Mouse (Mus musculus): ENCODE results near the gene Nbea. TPM values are rescaled to one million over a fixed set of nuclear protein-coding genes. Genes with fewer than 3 reads are reported as not detected.
A peak's percentile ranks its signal among the peaks of the same experiment; 100 is the strongest.

Nbea gene
- polyA plus RNA-seq, 1 experiment: 0.20 TPM

DNA sequence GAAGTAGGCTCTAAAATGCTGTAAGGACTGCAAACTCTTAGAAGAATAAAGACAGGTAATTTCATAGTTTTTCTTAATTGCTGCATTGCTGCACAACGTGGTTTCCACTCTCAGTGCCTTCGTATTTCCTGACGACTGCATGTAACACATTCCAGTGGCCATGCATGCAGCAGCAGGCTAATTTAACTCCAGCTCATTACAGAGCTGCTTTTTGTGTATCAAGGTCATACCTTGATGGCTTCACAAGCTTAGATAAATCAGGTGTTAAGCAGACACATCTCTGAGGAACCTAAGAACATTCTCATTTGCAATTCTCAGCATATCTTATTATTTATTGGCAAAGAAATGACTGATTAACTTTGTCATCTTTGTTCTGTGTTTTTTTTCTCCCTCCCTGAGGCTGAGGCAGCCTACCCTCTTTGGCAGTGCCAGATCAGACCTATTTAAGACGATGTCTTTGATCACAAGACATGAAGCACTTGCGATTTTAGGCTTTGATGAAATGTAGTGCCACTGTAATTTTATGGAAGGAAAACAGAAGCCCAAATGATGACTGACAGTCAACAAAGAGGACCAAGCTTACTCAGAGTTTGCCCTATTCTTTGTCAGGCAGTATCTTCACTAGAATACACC lies 368.4 kb downstream of the Nbea start:
- H3K27me3 ChIP-seq (replicated peaks): no peaks in the 10 kb centered on the region
- TF ChIP-seq GATA1 (IDR thresholded peaks at IDR 0.05; ENCODE audit: borderline replicate concordance, low read length) (no peak), FLI1 (IDR thresholded peaks at IDR 0.05; ENCODE audit: low read length) (no peak)
- no peaks in the 10 kb centered on the region for H3K9me3 ChIP-seq
- no peaks in the 10 kb centered on the region for H3K36me3 ChIP-seq (replicated peaks; ENCODE audit: low read length)
- no peak overlapping the region for H3K4me3 ChIP-seq (replicated peaks)
- peaks cover 26% of the 10 kb centered on the region for H3K4me1 ChIP-seq

DNA sequence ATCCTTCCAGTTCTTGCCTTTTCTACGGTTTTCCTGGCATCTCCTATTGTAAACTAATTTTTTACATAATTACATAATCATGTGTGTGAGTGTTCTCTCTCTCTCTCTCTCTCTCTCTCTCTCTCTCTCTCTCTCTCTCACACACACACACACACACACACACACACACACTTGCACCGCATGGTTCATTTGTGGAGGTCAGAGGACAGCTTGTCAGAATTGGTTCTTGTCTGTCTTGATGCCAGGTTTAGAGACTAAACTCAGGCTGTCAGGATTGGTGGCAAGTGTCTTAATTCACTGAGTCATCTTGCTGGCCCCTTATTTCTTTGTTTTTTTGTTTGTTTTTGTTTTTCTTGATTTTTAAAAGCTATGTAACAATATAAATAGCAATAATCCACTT lies 388.7 kb downstream of the Nbea start:
- H3K4me1 ChIP-seq: peaks cover 39% of the 10 kb centered on the region
- H3K4me3 ChIP-seq (replicated peaks): no peak overlapping the region
- H3K9me3 ChIP-seq: no peaks in the 10 kb centered on the region
- TF ChIP-seq FLI1 (IDR thresholded peaks at IDR 0.05; ENCODE audit: low read length) (no peak), GATA1 (IDR thresholded peaks at IDR 0.05; ENCODE audit: borderline replicate concordance, low read length) (no peak)
- peaks cover 5% of the 10 kb centered on the region for H3K27me3 ChIP-seq (replicated peaks)
- no peaks in the 10 kb centered on the region for H3K36me3 ChIP-seq (replicated peaks; ENCODE audit: low read length)

DNA sequence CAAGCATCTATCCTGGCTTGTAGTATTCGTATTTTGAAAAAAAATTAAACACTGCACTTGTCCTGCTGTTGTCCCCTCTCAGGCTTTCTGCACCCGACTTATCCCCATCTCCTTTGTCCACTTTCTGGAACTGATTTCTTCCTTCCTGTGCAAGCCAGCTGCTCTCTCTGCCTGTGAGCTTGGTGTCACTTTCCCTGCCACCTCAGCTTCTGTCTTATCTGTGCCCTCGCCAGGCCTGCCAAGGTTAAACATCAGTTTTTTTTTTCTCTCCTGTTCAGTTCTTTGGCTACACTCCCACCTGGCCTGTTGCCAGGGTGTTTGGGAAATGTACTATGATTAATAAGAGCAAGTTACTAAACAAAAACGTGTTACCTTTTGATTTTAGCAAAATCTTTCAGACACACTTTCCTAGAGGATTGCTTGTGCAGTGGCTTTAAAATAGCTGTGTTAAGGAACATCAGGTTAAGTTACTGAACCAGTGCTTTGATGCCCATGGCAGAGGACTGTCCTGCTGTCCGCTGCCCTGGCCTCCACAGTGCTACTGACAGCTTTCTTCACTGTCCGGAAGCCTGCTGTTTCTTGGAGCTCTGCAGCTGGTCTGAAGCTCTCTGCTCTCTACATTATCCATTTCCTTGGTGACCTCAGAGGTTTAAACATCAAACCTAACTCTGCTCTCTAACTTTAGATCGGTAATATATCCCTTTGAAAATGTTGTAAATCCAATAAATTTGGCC lies 389.5 kb downstream of the Nbea start:
- H3K4me3 ChIP-seq (replicated peaks): no peak overlapping the region
- H3K9me3 ChIP-seq: no peaks in the 10 kb centered on the region
- TF ChIP-seq FLI1 (IDR thresholded peaks at IDR 0.05; ENCODE audit: low read length) (no peak), GATA1 (IDR thresholded peaks at IDR 0.05; ENCODE audit: borderline replicate concordance, low read length) (no peak)
- H3K27me3 ChIP-seq (replicated peaks): peaks cover 5% of the 10 kb centered on the region
- peaks cover 36% of the 10 kb centered on the region for H3K4me1 ChIP-seq
- no peaks in the 10 kb centered on the region for H3K36me3 ChIP-seq (replicated peaks; ENCODE audit: low read length)

- no peak for TF ChIP-seq FLI1 (IDR thresholded peaks at IDR 0.05; ENCODE audit: low read length)
- TF ChIP-seq GATA1 (IDR thresholded peaks at IDR 0.05; ENCODE audit: borderline replicate concordance, low read length): no peak
- Histone ChIP-seq H3K4me3 (replicated peaks) (no peak overlapping the region), H3K36me3 (replicated peaks; ENCODE audit: low read length) (no peaks in the 10 kb centered on the region), H3K9me3 (peaks cover 4% of the 10 kb centered on the region), H3K27me3 (replicated peaks) (peaks cover 7% of the 10 kb centered on the region), H3K4me1 (peaks cover 33% of the 10 kb centered on the region)
Observed at GRCm38 (mm10) chr3:55792251-55792650, 391.2 kb downstream of the Nbea start.

- peaks cover 33% of the 10 kb centered on the region for H3K4me1 ChIP-seq
- no peak overlapping the region for H3K4me3 ChIP-seq (replicated peaks)
- TF ChIP-seq GATA1 (IDR thresholded peaks at IDR 0.05; ENCODE audit: borderline replicate concordance, low read length): no peak
- no peak for TF ChIP-seq FLI1 (IDR thresholded peaks at IDR 0.05; ENCODE audit: low read length)
- H3K9me3 ChIP-seq: peaks cover 11% of the 10 kb centered on the region
- H3K27me3 ChIP-seq (replicated peaks): peaks cover 20% of the 10 kb centered on the region
- no peaks in the 10 kb centered on the region for H3K36me3 ChIP-seq (replicated peaks; ENCODE audit: low read length)
Observed at GRCm38 (mm10) chr3:55790609-55791008, 392.9 kb downstream of the Nbea start.

DNA sequence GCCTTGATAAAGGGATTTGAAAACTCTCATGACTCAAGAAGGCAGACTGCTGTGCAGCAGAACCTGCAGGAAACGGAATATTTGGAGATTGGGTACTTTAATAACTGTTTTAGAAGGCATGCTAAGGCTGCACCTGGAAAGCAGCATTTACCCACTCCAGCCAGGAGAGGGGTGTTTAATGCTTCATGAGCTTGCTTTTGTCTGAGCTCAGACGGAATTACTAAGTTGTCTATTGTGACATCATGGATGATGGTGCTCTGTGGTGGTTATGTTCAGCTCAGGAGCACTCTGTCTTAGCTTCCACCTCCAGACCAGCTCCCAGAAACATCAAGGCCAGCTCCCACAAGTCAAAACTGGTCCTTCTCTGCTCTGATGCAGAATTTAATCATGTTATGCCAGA lies 393.6 kb downstream of the Nbea start:
- Histone ChIP-seq H3K36me3 (replicated peaks; ENCODE audit: low read length) (no peaks in the 10 kb centered on the region), H3K4me1 (peaks cover 33% of the 10 kb centered on the region), H3K4me3 (replicated peaks) (no peak overlapping the region), H3K27me3 (replicated peaks) (peaks cover 23% of the 10 kb centered on the region), H3K9me3 (peaks cover 11% of the 10 kb centered on the region)
- TF ChIP-seq FLI1 (IDR thresholded peaks at IDR 0.05; ENCODE audit: low read length) (no peak), GATA1 (IDR thresholded peaks at IDR 0.05; ENCODE audit: borderline replicate concordance, low read length) (no peak)

GRCm38 (mm10) chr3:55788621-55789201 lies 394.8 kb downstream of the Nbea start:
- Histone ChIP-seq H3K4me1 (peaks cover 33% of the 10 kb centered on the region), H3K9me3 (peaks cover 11% of the 10 kb centered on the region), H3K36me3 (replicated peaks; ENCODE audit: low read length) (no peaks in the 10 kb centered on the region), H3K27me3 (replicated peaks) (peaks cover 30% of the 10 kb centered on the region), H3K4me3 (replicated peaks) (no peak overlapping the region)
- no peak for TF ChIP-seq FLI1 (IDR thresholded peaks at IDR 0.05; ENCODE audit: low read length)
- no peak for TF ChIP-seq GATA1 (IDR thresholded peaks at IDR 0.05; ENCODE audit: borderline replicate concordance, low read length)

- no peaks in the 10 kb centered on the region for H3K36me3 ChIP-seq (replicated peaks; ENCODE audit: low read length)
- H3K4me3 ChIP-seq (replicated peaks): no peak overlapping the region
- peaks cover 33% of the 10 kb centered on the region for H3K27me3 ChIP-seq (replicated peaks)
- peaks cover 33% of the 10 kb centered on the region for H3K4me1 ChIP-seq
- TF ChIP-seq FLI1 (IDR thresholded peaks at IDR 0.05; ENCODE audit: low read length) (no peak), GATA1 (IDR thresholded peaks at IDR 0.05; ENCODE audit: borderline replicate concordance, low read length) (no peak)
- H3K9me3 ChIP-seq: peaks cover 11% of the 10 kb centered on the region
Observed at GRCm38 (mm10) chr3:55788214-55788586, 395.3 kb downstream of the Nbea start.

GRCm38 (mm10) chr3:55787487-55788213 lies 395.9 kb downstream of the Nbea start:
- no peaks in the 10 kb centered on the region for H3K36me3 ChIP-seq (replicated peaks; ENCODE audit: low read length)
- TF ChIP-seq GATA1 (IDR thresholded peaks at IDR 0.05; ENCODE audit: borderline replicate concordance, low read length) (no peak), FLI1 (IDR thresholded peaks at IDR 0.05; ENCODE audit: low read length) (no peak)
- peaks cover 37% of the 10 kb centered on the region for H3K4me1 ChIP-seq
- peaks cover 11% of the 10 kb centered on the region for H3K9me3 ChIP-seq
- H3K27me3 ChIP-seq (replicated peaks): peaks cover 38% of the 10 kb centered on the region
- peak overlapping the region; percentile 42 for H3K4me3 ChIP-seq (replicated peaks)

Data from megakaryocyte, embryonic 14.5 days (primary cell).